Mouse (Mus musculus) cerebellum, adult (tissue): Measurements from ENCODE around the gene Zc3h12d.

ENCODE experiments used
- ATAC-seq: cut with Nextera tagmentation; 2 replicates; pipeline ENCODE4 v1.9.2; 2017; ENCODE audit warnings: mild to moderate bottlenecking, moderate library complexity, mixed read lengths; ENCODE audit not compliant: insufficient number of reproducible peaks, low FRiP score, low TSS enrichment

The Zc3h12d gene

GRCm38 (mm10) chr10:7832171-7832676 is at the start of gene Zc3h12d:
TSS of gene Zc3h12d (plus strand) at chr10:7832470.
- ATAC-seq: no peak

GRCm38 (mm10) chr10:7787319-7787718 is 45.0 kb upstream of the Zc3h12d start:
- ATAC-seq: no peak

- ATAC-seq: no peak; the same call in 1 of the 2 replicates
Observed at GRCm38 (mm10) chr10:7792254-7792750, 40.0 kb upstream of the Zc3h12d start.

GRCm38 (mm10) chr10:7792751-7793385 is 39.4 kb upstream of the Zc3h12d start, which contains the start of the genes Ginm1 and Ppil4:
TSS of gene Ginm1 (minus strand) at chr10:7792824.
TSS of gene Ppil4 (plus strand) at chr10:7792891.
- peak; percentile 92 for ATAC-seq

DNA sequence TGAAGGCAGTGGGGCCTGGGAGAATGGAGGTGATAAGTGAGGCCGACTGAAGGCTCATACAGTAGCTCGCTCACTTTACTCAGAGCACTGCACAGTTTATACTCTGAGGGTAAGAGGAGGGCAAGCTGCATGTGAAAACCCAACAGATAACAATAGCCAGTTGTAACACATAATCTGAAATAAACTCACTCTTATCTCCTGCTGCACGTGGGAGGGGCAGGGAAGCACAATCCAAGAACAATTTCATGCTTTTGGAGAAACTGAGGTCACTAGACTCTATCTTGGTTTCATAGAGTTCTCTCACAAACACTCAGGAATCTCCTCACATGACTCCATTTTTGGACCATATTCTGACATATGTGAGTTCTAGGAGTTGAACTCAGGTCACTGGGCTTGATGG is 31.0 kb upstream of the Zc3h12d start:
- no peak for ATAC-seq

- no peak for ATAC-seq
Observed at GRCm38 (mm10) chr10:7802519-7803140, 29.6 kb upstream of the Zc3h12d start.

DNA sequence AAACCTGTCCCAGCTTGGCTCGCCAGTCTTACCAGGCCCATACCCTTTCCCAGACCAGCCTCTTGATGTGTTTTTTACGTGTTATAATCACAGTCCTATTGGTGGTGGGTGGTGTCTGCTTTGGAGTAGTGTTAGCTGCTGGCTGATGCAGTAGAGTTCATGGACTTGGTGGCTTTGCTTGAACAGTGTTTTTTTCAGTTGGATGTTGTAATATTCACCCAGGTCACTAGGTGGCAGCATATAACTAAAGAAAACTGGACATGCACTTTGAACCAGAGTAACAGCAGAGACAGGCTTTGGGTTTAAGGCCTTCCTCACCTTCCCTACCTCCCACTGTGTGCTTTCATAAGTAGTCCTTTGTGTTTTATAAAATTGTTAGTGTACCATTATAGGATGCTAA is 22.3 kb upstream of the Zc3h12d start:
- ATAC-seq: peak; percentile 49; the same call in 1 of the 2 replicates

DNA sequence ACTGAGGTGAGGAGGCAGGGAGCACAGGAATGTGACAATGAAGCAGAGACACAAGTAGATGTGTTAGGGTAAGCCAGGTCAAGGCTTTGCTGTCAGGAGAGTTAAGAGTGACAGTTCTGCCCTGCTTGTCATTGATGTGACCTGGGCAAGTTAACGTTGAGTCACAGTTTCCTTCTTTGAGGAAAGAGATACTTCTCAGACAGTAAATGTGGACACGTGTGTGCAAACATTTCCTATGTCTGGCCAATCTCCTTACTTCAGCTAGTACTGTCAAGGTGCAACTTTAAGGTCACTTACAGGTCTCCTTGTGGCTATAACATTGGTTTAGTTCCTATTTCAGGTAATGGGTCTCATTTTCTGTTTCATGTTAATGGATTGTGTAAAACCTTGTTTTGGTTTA is 15.8 kb upstream of the Zc3h12d start:
- no peak for ATAC-seq

DNA sequence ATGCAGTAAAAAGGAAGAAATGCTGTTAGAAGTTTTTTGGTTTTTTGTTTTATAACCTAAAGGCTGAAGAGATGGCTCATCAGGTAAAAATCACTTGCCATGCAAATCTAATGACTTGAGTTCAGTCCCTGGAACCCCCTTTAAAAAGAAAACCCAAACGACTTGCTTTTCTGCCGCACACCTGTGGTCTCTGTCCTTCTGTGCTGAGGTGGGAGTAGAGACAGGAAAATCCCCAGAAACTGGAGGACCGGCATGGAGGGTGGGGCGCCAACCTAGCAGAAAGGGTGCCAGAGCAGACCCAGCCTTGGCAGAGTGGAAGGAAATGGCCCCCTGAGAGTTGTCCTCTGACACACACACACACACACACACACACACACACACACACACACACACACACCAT is 13.6 kb upstream of the Zc3h12d start:
- no peak for ATAC-seq

DNA sequence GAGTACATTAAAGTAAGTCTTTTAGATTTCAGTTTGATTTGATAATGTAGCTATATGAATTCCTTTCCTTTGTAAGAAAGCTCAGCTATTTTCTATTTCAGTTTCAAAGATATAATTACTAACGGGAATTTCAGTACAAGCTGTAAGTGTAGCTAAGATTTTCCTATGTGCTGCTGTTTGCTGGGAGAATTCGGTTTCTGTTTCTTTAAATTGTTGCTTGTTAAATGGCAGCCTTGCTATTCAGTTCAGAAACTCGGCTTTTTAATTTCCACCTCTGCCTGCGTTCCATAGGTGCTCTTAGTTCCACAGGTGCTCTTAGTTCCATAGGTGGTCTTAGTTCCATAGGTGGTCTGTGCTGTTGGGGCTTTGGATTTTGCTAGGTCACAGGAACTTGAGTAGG is 13.1 kb upstream of the Zc3h12d start:
- no peak for ATAC-seq

DNA sequence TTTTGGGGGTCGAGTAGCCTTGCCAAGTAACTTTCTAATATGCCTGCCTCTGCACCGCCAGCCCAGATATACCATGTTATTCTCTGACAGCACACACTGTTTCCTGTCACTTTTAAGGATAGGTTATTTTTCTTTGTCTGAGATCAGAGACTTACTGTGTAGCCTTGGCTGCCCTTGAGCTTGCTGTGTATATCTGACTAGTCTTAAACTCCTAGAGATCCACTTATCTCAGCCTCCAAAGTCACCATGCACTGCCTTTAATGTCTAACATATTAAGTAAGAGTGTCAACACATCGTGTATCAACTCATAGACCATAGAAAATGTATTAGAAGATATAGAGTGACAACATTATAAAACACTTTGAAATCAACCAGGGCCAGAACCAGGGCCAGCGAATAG is 12.7 kb upstream of the Zc3h12d start:
- ATAC-seq: no peak

- ATAC-seq: no peak
Observed at GRCm38 (mm10) chr10:7820171-7820570, 12.1 kb upstream of the Zc3h12d start.

- no peak for ATAC-seq
Observed at GRCm38 (mm10) chr10:7821981-7822380, 10.3 kb upstream of the Zc3h12d start.

DNA sequence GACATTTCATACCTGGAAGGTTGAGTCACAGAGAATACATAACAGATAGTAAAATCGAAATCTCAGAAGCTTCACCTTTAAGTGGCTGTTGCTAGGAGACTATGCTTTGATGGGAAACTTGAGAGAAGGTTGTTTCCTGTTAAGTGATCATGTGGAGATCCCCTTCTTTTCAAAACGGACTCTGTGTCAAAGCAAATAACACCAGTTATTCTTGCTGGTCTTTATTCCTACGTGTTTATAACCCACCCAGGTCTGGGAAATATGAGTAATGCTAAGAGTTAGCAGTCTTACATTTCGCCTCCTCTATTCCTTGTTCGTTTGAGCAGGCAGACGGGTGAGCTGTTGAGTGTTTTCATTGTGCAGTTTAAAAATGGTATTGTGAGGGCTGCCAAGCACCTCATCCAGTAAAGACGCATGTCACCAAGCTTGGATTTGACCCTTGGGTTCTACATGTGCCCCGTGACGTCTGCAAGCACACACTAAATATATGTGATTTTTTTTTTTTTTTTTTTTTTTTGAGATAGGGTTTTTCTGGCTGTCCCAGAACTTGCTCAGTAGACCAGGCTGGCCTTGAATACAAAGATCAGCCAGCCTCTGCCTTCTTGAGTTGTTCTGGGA is 7.5 kb upstream of the Zc3h12d start:
- ATAC-seq: no peak

- ATAC-seq: no peak
Observed at GRCm38 (mm10) chr10:7825281-7825665, 7.0 kb upstream of the Zc3h12d start.

DNA sequence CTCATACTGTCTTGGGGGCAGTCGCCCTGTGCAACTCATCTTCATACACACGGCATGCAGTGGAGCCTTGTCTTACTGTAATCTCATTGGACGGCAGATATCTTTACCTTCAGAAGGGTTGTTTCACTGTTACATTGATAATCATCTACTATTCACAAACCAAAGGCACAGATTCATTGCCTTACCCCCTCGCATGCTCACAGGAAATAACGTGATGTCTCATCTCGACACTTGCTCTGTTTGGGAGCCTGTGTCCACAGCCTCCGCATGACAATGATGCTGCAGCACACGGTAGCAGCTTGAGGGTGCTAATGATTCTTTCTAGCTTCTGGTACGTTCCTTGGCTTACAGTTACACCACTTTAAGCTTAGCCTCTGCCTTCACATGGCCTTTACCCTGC is 6.2 kb upstream of the Zc3h12d start:
- no peak for ATAC-seq

DNA sequence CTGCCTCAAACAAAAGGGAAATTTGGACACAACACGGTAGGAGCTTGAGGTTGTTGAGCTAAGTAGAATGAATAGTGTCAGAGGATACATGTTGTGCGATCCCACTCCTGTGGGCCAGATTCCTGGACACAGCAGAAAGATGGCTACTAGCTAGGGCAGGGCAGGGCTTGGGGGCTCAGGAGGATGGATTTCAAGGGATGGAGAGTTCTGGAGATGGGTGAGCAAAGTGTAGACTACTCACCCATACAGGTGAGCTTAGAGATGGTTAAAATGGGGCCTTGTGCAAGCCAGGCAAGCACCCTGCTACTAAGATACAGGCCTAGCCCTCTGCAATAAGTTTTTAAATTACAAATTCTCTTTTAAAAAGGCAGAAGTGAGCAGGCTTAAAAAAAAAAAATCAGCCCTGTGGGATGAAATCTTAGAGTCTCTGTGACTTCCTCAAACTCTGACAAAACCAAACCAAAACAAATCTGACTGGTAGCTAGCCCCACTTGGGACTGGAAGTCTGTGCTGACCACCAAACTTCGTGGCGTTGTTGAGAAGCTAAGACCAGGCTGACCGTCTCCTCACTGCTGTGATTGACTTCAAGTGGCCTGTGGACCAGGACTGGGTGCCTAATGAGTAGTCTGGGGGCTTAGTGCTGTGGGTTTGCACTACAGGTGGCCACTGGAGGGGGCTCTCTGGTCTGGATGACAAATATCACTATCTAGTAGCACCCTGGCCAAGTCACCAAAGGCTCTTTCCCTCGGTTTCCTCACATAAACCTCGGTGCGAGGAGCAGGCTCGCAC is 1.3 kb downstream of the Zc3h12d start:
- no peak for ATAC-seq

GRCm38 (mm10) chr10:7834671-7835225 is 2.5 kb downstream of the Zc3h12d start:
- no peak for ATAC-seq

GRCm38 (mm10) chr10:7836902-7837301 is 4.6 kb downstream of the Zc3h12d start:
- no peak for ATAC-seq

DNA sequence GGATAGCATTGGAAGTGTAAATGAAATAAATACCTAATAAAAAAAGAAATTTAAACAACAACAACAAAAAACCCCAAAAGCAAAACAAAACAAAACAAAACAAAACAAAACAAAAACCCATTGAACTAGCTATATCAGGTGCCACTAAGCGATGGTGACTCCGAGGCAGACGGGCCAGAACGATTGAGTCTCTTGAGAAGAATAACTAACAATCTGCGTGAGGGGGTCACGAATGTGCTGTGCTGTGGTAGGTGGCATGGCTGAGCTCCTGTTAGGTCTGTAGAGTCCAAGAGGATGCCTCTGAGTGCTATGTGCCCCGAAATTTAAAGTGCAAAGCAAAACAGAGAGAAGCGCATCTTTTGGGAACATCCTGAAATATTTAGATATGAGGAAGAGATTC is 5.2 kb downstream of the Zc3h12d start:
- ATAC-seq: no peak
